Mouse (Mus musculus): ENCODE results near the gene Adgrg6.

GRCm38 (mm10) chr10:14520912-14521675, 24.4 kb downstream of the Adgrg6 start:
- TF ChIP-seq CTCF (IDR thresholded peaks at IDR 0.05; ENCODE audit: control insufficient read depth, insufficient read depth, low read length) (no peak), POLR2A (IDR thresholded peaks at IDR 0.05; ENCODE audit: borderline replicate concordance, control insufficient read depth, low read depth, low read length) (no peak)
